Mouse (Mus musculus) forebrain, embryonic 10.5 days (tissue): ENCODE data around the gene Mt2. TPM values are rescaled to one million over a fixed set of nuclear protein-coding genes. Genes with fewer than 3 reads are reported as not detected.

Experiments used
- DNase-seq: peaks from one replicate; pipeline ENCODE4 v3.0.0-alpha.2; 2017; ENCODE audit warnings: low spot score; ENCODE audit errors: extremely low spot score
- H3K27ac ChIP-seq: fragments of 300-500 bp; sonication (generic); 2 replicates; pipeline ENCODE4 v1.5.1; 2016; ENCODE audit warnings: mild to moderate bottlenecking
- H3K27me3 ChIP-seq: fragments of 300-500 bp; sonication (generic); 2 replicates; pipeline ENCODE4 v1.6.1; 2016; ENCODE audit warnings: mild to moderate bottlenecking; ENCODE audit not compliant: poor library complexity, severe bottlenecking
- H3K36me3 ChIP-seq: fragments of 300-500 bp; sonication (generic); replicated peaks from 2 replicates; pipeline ENCODE4 v1.6.1; 2016; ENCODE audit warnings: mild to moderate bottlenecking, moderate library complexity
- H3K4me1 ChIP-seq: fragments of 300-500 bp; sonication (generic); 2 replicates; pipeline ENCODE4 v1.6.1; 2016
- H3K4me3 ChIP-seq: fragments of 300-500 bp; sonication (generic); 2 replicates; pipeline ENCODE4 v1.5.1; 2016; ENCODE audit warnings: mild to moderate bottlenecking, moderate library complexity
- H3K9me3 ChIP-seq: fragments of 300-500 bp; sonication (generic); 2 replicates; pipeline ENCODE4 v1.6.1; 2016; ENCODE audit warnings: mild to moderate bottlenecking, moderate library complexity
- WGBS: fragments of 180-500 bp; shearing (Covaris S2); methylation state at CpG from one replicate; pipeline ENCODE4 v1.1.7; 2016; 5-methylcytosine and 5-hydroxymethylcytosine counted together
- polyA plus RNA-seq: library from polyadenylated mRNA; unstranded; fragments of >200 nt; fragmentation: Nextera tagmentation; extraction: Ambion mirVana; gene quantifications from 2 replicates; pipeline ENCODE4 v1.2.1, GENCODE M21; 2016

The Mt2 gene
- polyA plus RNA-seq, 1 experiment from 2014 or later, result 68.7 TPM

DNA sequence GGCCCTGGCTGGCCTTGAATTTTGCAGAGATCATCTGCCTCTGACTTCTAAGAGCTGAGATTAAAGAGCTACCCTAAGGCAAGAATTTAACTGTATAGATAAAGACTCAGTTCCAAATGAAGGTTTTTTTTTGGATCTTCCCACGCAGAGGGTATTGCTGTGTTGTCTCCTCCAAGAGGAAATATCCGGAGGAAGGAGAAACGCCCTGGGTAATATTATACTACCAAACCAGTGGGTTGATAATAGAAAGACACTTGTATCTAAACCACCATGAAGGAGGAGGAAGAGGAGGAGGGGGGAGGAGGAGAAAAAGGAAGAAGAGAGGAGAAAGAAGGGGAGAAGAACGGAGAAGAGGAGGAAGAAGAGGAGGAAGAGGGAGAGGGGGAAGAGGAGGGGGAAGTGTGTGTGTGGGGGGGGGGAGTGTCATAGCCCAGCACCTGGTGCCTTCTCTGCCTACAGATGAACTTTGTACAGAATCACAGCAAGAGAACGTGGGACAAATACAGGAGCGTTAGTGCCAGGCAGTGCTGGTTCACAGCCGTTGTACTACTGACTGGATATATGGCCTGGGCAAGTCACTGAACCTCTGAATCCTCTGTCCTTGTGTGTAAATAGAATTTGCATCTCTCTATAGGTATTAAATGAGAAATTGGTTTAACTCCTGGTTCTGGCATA is 5.4 kb downstream of the Mt2 start:
- H3K9me3 ChIP-seq, result no peaks in the 10 kb centered on the region

DNA sequence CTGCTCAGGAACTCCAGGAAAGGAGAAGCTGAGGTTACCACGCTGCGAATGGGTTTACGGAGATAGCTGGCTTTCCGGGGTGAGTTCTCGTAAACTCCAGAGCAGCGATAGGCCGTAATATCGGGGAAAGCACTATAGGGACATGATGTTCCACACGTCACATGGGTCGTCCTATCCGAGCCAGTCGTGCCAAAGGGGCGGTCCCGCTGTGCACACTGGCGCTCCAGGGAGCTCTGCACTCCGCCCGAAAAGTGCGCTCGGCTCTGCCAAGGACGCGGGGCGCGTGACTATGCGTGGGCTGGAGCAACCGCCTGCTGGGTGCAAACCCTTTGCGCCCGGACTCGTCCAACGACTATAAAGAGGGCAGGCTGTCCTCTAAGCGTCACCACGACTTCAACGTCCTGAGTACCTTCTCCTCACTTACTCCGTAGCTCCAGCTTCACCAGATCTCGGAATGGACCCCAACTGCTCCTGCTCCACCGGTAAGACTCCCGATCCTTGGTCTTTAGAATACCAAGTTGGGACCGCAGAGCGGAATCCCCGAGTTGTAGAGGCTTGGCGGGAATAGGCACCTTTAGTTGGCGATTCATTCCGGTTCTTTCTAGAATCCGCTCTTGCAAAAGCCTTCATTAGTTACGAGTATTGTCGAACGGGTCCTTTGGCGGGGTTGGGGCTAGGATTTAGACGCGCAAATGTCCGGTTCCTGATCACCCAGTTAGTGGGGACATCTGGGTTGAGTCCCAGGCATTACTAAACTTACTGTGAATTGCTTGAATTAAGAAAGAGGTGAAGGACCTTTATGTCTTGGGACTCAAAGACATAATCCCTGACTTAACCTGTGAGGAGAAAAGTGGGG is 6.6 kb downstream of the Mt2 start, which contains the start of gene Mt1:
Gene Mt1 (plus strand): TSS at position 226 of the 856 bp plus-strand sequence.
- Histone ChIP-seq H3K36me3 (no peaks in the 10 kb centered on the region), H3K4me1 (peaks cover 48% of the 10 kb centered on the region), H3K4me3 (peak within 1 kb of the TSS; percentile 52), H3K27me3 (peaks cover 100% of the 10 kb centered on the region), H3K9me3 (no peaks in the 10 kb centered on the region), H3K27ac (peak within 1 kb of the TSS; percentile 71)
- WGBS, result under 1% methylated on average over 50 of the region's 50 CpGs
- peak; percentile 78 for DNase-seq

More for the DNA sequence above, 5.4 kb downstream of the Mt2 start:
- no peak overlapping the region for H3K4me3 ChIP-seq
- no peak overlapping the region for H3K27ac ChIP-seq
- peaks cover 46% of the 10 kb centered on the region for H3K4me1 ChIP-seq
- no peaks in the 10 kb centered on the region for H3K36me3 ChIP-seq
- 63% methylated on average over 7 of the region's 7 CpGs for WGBS
- peaks cover 100% of the 10 kb centered on the region for H3K27me3 ChIP-seq
- DNase-seq, result no peak

DNA sequence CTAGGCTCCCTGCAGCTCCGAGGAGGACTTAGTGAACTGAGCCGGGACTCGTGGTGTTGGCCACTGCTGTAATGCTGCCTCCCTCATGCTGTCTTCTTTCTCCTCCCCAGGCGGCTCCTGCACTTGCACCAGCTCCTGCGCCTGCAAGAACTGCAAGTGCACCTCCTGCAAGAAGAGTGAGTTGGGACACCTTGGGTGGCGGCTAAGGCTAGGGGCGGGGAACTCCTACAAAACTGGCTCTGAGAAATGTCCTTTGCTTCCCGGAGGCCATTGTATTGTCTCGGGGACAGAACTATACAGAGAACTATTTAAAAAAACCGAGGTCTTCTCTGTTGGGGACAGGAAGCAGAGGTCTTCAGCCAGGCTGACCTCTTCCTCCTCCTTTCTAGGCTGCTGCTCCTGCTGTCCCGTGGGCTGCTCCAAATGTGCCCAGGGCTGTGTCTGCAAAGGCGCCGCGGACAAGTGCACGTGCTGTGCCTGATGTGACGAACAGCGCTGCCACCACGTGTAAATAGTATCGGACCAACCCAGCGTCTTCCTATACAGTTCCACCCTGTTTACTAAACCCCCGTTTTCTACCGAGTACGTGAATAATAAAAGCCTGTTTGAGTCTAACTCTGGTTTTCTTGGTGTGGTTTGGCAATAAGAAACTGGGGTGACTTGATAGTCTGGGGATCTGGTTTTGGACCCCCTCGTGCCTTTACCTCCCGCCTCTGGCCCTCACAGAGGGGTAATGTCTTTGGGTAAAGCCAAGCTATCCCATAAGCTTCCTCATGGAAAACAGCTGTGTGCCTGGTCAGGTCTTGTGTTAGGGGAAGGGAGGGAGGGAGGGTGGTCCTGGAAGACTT is 7.5 kb downstream of the Mt2 start:
- H3K27ac ChIP-seq, result peak overlapping the region; percentile 71
- DNase-seq, result peak; percentile 56
- no peaks in the 10 kb centered on the region for H3K36me3 ChIP-seq
- peak overlapping the region; percentile 52 for H3K4me3 ChIP-seq
- peaks cover 100% of the 10 kb centered on the region for H3K27me3 ChIP-seq
- no peaks in the 10 kb centered on the region for H3K9me3 ChIP-seq
- H3K4me1 ChIP-seq, result peaks cover 46% of the 10 kb centered on the region
- 4% methylated on average over 25 of the region's 25 CpGs for WGBS

DNA sequence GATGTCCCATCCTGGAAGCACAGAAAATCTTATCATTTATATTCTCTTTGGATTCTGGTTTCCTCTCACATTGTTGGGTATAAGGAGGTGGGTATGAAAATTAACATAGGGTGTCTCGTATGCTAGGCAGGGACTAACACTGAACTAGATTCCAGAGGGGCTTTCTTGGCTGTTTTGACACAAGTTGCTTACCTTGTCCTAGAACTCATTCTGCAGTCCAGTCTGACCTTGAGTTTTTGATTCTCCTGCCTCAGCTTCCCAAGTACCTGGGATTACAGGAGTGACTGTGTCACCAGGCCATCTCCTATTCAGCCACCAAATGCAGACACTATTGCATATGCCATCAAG is 8.1 kb downstream of the Mt2 start:
- Histone ChIP-seq H3K4me1 (peaks cover 44% of the 10 kb centered on the region), H3K27me3 (peaks cover 100% of the 10 kb centered on the region), H3K4me3 (peak overlapping the region; percentile 52), H3K9me3 (no peaks in the 10 kb centered on the region), H3K36me3 (no peaks in the 10 kb centered on the region), H3K27ac (no peak overlapping the region; the same call in 1 of the 2 replicates)
- 65% methylated on average over 1 of the region's 1 CpGs for WGBS
- DNase-seq, result no peak

DNA sequence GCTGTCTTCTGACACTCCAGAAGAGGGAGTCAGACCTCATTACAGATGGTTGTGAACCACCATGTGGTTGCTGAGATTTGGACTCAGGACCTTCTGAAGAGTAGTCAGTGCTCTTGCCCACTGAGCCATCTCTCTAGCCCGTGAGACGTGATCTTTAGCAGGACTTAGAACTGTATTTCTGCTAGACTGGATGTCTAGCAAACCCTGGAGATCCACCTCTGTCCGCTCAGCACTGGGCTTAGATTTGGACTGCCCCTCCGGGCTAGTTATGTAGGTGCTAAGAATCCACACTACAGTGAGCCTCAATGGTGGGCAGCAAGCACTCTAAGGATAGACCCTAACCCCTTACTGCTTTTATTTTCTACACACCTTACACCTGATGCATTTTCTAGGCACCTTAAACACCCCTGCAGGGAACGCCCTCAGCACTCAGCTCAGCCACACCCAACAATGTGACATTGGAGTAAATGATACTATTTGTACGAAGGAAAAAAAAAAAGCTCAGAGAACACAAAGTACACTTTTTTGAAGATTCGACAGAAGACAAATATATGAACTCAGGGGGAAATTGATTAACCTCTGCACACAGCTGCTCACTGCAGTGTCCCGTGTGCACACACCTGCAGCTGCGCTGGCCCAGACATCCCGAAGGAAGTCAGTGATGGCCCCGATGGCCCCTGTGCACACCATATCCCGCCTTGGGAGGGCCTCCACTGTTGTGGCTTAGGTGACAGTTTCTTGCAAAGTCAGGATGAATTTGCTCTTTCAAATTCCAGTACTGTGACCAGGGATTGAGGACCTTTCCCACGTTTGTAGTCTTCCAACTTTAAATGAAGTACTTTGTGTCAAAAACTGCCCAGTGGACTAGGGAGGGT is 9.8 kb downstream of the Mt2 start:
- H3K4me3 ChIP-seq, result peak overlapping the region; percentile 44; the same call in 1 of the 2 replicates
- no peak for DNase-seq
- H3K27ac ChIP-seq, result 0 out of 2 replicates have a peak overlapping the region, but pooled peaks have one; percentile 51
- no peaks in the 10 kb centered on the region for H3K36me3 ChIP-seq
- WGBS, result 60% methylated on average over 13 of the region's 13 CpGs
- H3K27me3 ChIP-seq, result peaks cover 100% of the 10 kb centered on the region
- H3K4me1 ChIP-seq, result peaks cover 57% of the 10 kb centered on the region
- no peaks in the 10 kb centered on the region for H3K9me3 ChIP-seq

DNA sequence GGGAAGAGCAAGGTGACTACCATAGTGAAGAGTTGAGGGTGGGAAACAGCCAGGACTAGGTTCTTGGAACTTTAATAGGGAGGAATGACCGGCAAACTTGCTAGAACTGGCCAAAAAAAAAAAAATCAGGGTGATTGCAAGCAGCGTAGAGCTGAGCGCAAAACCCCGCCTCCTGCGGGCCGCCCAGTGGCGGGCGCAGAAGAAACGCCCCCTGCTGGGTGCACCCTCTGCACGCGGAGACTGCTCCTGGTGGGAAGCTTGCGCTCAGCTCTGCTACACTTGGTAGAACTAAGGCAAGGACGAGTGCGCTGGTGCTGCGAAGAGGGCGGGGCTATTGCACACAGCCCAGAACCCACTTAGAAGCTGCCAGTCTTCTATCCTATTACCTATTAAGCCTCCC is 10.7 kb downstream of the Mt2 start:
- H3K9me3 ChIP-seq, result no peaks in the 10 kb centered on the region
- whole genome bisulfite sequencing, result 0% methylated on average over 16 of the region's 16 CpGs
- peak; percentile 61 for DNase-seq
- H3K4me3 ChIP-seq, result peak overlapping the region; percentile 44
- H3K36me3 ChIP-seq, result no peaks in the 10 kb centered on the region
- H3K27me3 ChIP-seq, result peaks cover 100% of the 10 kb centered on the region
- H3K4me1 ChIP-seq, result peaks cover 63% of the 10 kb centered on the region
- H3K27ac ChIP-seq, result peak overlapping the region; percentile 51; the same call in 1 of the 2 replicates

DNA sequence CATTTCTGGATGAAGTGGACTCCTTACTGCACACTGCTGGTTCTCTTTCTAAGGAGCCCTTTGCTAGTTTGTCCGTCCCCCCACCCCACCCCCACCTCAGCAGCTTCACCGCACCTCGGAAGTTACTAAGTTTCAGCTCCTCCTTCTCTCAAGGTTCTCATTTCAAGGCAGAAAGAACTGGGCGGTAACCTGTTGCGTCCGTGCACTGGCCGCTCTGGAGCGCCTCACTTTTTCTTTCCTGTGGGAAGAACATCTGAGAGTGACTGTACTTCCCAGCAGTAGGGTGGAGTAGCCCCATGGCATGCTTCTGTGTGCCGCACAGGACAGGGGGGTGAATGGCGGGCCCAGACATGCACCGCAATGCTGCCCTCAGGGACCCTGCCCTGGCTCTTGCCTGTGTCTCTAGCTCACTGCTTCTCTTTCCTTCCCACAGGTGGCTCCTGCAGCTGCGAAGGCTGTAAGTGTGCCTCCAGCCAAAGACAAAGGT is 11.9 kb downstream of the Mt2 start:
- Histone ChIP-seq H3K36me3 (no peaks in the 10 kb centered on the region), H3K9me3 (no peaks in the 10 kb centered on the region), H3K27me3 (peaks cover 98% of the 10 kb centered on the region), H3K4me1 (peaks cover 55% of the 10 kb centered on the region), H3K4me3 (no peak overlapping the region), H3K27ac (0 out of 2 replicates have a peak overlapping the region, but pooled peaks have one; percentile 44)
- WGBS, result 17% methylated on average over 12 of the region's 12 CpGs
- no peak for DNase-seq

DNA sequence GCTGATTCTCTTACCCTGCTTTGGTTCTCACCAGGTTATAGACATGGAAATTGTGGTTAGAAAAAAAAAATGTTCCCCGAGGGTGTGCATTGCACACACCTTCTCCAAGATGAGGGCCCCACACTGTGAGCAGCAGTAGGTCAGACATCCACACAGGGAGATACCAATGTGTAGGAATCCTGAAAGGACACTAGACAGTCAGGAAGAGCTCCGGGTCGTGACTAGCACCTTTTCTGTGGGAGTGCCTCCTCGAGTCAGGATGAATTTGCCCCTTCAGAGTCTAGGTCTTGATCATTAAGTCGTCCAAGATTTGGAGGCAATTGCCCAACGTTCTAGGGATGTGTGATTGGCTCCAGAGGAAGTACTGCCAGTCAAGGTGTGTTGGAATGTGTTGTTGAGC is 13.3 kb downstream of the Mt2 start:
- no peaks in the 10 kb centered on the region for H3K9me3 ChIP-seq
- H3K27ac ChIP-seq, result no peak overlapping the region
- WGBS, result 72% methylated on average over 6 of the region's 6 CpGs
- H3K4me3 ChIP-seq, result no peak overlapping the region
- H3K36me3 ChIP-seq, result no peaks in the 10 kb centered on the region
- H3K27me3 ChIP-seq, result peaks cover 97% of the 10 kb centered on the region
- no peak for DNase-seq
- H3K4me1 ChIP-seq, result peaks cover 52% of the 10 kb centered on the region

DNA sequence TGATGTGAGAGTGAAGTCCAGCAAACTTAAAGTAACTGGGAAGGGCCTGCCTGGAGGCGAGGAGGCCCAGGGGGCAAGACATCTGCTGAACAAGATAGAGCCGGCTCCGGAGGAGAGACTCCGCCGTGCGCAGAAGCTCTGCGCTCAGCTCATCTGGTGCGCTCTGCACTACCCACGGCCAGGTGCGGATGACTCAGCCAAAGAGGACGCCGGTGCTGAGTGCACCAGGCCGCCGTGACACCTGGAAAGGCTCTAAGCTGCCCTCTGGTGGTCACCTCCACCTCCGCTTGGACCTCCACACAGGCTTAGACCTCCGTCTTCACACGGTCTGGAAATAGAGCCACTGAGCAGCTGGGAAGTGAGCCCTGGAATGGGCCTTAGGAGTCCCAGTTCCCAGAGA is 14.1 kb downstream of the Mt2 start:
- peaks cover 60% of the 10 kb centered on the region for H3K4me1 ChIP-seq
- H3K27ac ChIP-seq, result peak overlapping the region; percentile 36; the same call in 1 of the 2 replicates
- no peaks in the 10 kb centered on the region for H3K36me3 ChIP-seq
- peak; percentile 74 for DNase-seq
- H3K27me3 ChIP-seq, result peaks cover 90% of the 10 kb centered on the region
- peak overlapping the region; percentile 34 for H3K4me3 ChIP-seq
- no peaks in the 10 kb centered on the region for H3K9me3 ChIP-seq
- WGBS, result 5% methylated on average over 17 of the region's 17 CpGs

DNA sequence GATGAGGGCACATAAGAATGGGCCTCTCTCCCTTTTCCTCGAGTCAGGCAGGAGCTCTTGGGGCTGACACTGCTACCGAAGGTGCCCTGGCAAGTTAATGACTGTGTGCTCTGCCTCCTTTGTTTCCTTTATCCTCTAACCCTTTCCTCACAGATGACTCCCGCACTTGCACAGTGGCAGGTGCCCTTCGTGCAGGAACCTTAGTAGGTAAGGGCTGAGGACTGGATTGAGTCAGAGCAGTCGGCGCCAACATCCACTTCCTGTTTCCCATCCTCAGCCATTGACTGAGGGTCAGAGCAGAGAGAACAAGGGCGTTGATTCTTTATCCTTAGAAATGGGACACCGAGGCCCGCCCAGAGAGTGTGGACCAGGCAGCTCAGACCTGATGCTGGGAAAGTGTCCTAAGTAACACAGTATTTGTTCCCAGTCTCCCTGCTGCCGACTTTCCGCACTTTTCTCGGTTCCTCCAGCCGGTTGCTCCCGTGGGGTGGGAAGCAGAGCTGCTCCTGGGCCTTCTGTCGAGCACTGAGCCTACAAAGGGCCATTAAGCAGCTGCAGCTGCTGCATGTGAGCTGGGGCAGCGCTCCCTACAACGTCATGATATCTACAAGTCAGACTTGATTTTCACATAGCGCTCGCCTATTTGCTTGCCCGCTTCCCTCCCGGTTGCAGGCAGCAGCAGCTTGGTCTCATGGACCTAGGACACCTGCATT is 15.0 kb downstream of the Mt2 start:
- DNase-seq, result no peak
- no peak overlapping the region for H3K4me3 ChIP-seq
- no peaks in the 10 kb centered on the region for H3K36me3 ChIP-seq
- H3K4me1 ChIP-seq, result peaks cover 60% of the 10 kb centered on the region
- no peaks in the 10 kb centered on the region for H3K9me3 ChIP-seq
- WGBS, result 29% methylated on average over 21 of the region's 21 CpGs
- H3K27me3 ChIP-seq, result peaks cover 80% of the 10 kb centered on the region
- H3K27ac ChIP-seq, result peak overlapping the region; percentile 36; the same call in 1 of the 2 replicates
